Mouse (Mus musculus): ENCODE data around the gene Efcab2.

- TF ChIP-seq POLR2A (IDR thresholded peaks at IDR 0.05; ENCODE audit: low read depth, low read length) (no peak), CTCF (IDR thresholded peaks at IDR 0.05; ENCODE audit: extremely low read depth, insufficient read depth, insufficient read length, insufficient replicate concordance) (no peak)
These were observed 36.6 kb upstream of the Efcab2 start for GRCm38 (mm10) chr1:178369272-178369651.
